Mouse (Mus musculus): ENCODE measurements around the gene Scn4a. TPM values are rescaled to one million over a fixed set of nuclear protein-coding genes. Genes with fewer than 3 reads are reported as not detected.

The Scn4a gene
- total and polyA plus RNA-seq, 3 experiments, result 0.05 TPM; not detected in 2

DNA sequence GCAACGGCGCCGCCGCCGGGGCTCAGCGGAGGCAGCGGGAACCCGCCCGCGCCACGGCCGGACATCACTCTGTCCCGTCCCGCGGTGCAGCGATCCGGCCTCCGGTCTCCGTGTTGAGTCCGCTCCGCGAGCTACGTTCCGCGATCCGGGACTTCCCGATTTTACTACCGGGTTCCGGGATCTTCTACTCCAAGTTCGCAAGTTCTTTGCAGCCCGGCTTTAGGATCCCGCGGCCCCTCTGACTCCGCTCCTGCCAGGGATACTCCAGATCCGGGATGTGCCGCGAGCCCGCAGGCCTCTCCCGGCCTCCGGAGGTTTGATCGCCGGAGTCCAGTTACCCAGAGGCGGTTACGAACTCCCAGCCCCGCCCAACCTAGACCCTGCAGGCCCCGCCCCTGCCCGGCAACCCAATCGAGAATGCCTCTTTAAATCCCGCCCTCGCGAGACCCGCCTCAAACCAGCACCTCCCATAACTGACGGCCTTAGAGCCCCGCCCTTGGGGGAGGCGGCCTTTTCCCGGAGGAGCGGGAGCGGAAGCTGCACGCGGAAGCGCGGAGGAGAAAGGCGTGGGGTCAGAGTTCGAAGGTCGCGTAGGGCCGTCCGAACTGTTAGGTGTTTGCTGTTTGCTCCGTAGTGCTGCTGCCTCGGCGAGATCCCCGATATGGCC lies 80.3 kb downstream of the Scn4a start, which contains the start of gene Smarcd2:
Smarcd2 (minus strand) TSS at position 329 of the 667 bp plus-strand sequence.
- Histone ChIP-seq H3K27me3 (ENCODE audit: insufficient read depth, low read length) (peaks cover 7% of the 10 kb centered on the region), H3K4me1 (ENCODE audit: insufficient read depth, low read depth, low read length) (peaks cover 69% of the 10 kb centered on the region), H3K36me3 (replicated peaks) (peaks cover 33% of the 10 kb centered on the region), H3K4me3 (ENCODE audit: low read depth, low read length) (peak within 1 kb of the TSS; percentile 92), H3K9me3 (replicated peaks) (no peaks in the 10 kb centered on the region)
- ATAC-seq (ENCODE audit: extremely low read depth, insufficient number of reproducible peaks, low FRiP score, poor library complexity, severe bottlenecking) (peak; percentile 90), DNase-seq (ENCODE audit: low spot score) (peak; percentile 92)
- TF ChIP-seq GATA2 (IDR thresholded peaks at IDR 0.05; ENCODE audit: borderline replicate concordance, low read depth, low read length), result no peak
- no peak for TF ChIP-seq GATA1 (IDR thresholded peaks at IDR 0.05; ENCODE audit: borderline replicate concordance, low read length)
- no peak for TF ChIP-seq POLR2AphosphoS5 (IDR thresholded peaks at IDR 0.05; ENCODE audit: insufficient replicate concordance, low read depth, low read length)
- TF ChIP-seq CTCF (IDR thresholded peaks at IDR 0.05; ENCODE audit: low read depth, low read length), result no peak
- TF ChIP-seq TAL1 (conservative IDR thresholded peaks at IDR 0.05; ENCODE audit: low read depth, low read length), result no peak

DNA sequence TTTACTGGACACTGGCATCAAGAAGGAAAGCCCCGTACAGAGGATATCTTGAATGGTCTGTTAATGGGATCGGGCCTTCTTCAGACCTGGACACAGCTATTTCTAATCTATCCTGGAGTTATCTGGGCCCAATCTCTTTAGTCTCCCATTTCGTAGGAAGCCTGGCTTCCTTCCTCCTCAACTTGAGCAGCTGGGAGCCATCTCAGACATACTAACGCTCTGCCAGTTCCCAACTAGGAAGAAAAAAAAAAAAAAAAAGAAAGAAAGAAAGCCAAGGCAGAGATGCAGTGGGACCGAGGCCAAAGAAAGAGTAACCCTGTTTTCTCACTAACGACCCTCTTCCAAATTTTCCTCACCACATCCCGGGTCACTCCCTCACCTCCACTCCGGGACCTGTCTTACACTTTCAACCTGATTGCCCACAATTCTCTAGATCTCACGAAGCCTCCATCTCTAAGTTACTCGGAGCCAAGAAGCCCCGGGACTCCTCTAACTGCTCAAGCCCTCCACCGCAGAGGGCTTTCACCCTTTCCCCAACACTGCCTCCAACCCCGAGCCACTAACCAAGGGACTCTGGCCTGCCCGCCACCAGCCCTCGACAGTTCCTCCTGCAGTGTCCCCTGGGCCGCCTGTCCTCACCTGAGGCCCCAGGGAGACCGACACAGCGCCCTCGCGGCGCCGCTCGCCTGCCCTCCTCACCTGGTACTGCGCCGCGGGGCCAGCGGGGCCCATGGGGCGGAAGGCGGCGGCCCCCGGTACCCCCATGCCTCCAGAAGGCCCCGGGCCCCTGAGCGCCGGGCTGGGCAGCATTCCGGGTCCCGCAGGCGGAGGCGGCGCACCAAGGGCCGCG lies 81.1 kb downstream of the Scn4a start:
- peak overlapping the region; percentile 92 for H3K4me3 ChIP-seq (ENCODE audit: low read depth, low read length)
- ATAC-seq (ENCODE audit: extremely low read depth, insufficient number of reproducible peaks, low FRiP score, poor library complexity, severe bottlenecking), result no peak
- H3K36me3 ChIP-seq (replicated peaks), result peaks cover 41% of the 10 kb centered on the region
- TF ChIP-seq TAL1 (conservative IDR thresholded peaks at IDR 0.05; ENCODE audit: low read depth, low read length), result no peak
- no peak for TF ChIP-seq GATA2 (IDR thresholded peaks at IDR 0.05; ENCODE audit: borderline replicate concordance, low read depth, low read length)
- no peak for TF ChIP-seq CTCF (IDR thresholded peaks at IDR 0.05; ENCODE audit: low read depth, low read length)
- TF ChIP-seq POLR2AphosphoS5 (IDR thresholded peaks at IDR 0.05; ENCODE audit: insufficient replicate concordance, low read depth, low read length), result no peak
- TF ChIP-seq GATA1 (IDR thresholded peaks at IDR 0.05; ENCODE audit: borderline replicate concordance, low read length), result no peak
- H3K4me1 ChIP-seq (ENCODE audit: insufficient read depth, low read depth, low read length), result peaks cover 76% of the 10 kb centered on the region
- H3K9me3 ChIP-seq (replicated peaks), result no peaks in the 10 kb centered on the region
- peak; percentile 45 for DNase-seq (ENCODE audit: low spot score)
- peaks cover 2% of the 10 kb centered on the region; the same call in 1 of the 2 replicates for H3K27me3 ChIP-seq (ENCODE audit: insufficient read depth, low read length)

DNA sequence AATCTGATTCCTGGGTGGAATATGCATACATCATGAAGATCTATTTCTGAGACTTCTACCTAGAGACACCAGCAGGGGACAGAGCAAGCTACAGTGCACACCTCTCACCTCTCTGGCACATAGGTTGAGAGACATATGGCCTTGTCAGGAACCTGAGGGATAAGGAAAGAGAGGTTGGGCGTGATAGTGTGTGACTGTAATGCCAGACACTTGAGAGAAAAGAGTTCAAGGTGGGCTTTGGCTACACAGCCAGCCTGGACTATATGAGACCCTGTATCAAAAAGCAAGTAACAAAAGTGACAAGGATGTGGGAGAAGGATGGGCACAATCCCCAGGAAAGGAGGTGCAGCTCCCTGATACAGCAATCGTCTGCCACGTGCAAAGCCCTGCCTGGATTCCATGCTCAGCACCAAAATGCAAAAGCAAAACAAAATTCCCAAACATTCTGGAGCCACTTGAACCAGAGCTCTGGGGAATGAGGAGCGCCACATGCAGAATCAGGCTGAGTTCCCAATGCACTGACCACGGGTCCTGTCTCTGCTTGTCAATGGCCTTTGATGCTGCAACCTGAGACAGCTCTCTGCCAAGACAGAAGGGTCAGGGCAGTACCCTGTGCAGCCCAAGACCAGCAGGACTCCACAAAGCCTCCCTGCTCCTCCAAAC lies 81.8 kb downstream of the Scn4a start:
- Histone ChIP-seq H3K4me3 (ENCODE audit: low read depth, low read length) (peak overlapping the region; percentile 92), H3K9me3 (replicated peaks) (no peaks in the 10 kb centered on the region), H3K27me3 (ENCODE audit: insufficient read depth, low read length) (no peaks in the 10 kb centered on the region), H3K4me1 (ENCODE audit: insufficient read depth, low read depth, low read length) (peaks cover 69% of the 10 kb centered on the region), H3K36me3 (replicated peaks) (peaks cover 48% of the 10 kb centered on the region)
- ATAC-seq (ENCODE audit: extremely low read depth, insufficient number of reproducible peaks, low FRiP score, poor library complexity, severe bottlenecking) (no peak), DNase-seq (ENCODE audit: low spot score) (no peak)
- TF ChIP-seq GATA1 (IDR thresholded peaks at IDR 0.05; ENCODE audit: borderline replicate concordance, low read length), result no peak
- TF ChIP-seq POLR2AphosphoS5 (IDR thresholded peaks at IDR 0.05; ENCODE audit: insufficient replicate concordance, low read depth, low read length), result no peak
- TF ChIP-seq TAL1 (conservative IDR thresholded peaks at IDR 0.05; ENCODE audit: low read depth, low read length), result no peak
- no peak for TF ChIP-seq GATA2 (IDR thresholded peaks at IDR 0.05; ENCODE audit: borderline replicate concordance, low read depth, low read length)
- no peak for TF ChIP-seq CTCF (IDR thresholded peaks at IDR 0.05; ENCODE audit: low read depth, low read length)

DNA sequence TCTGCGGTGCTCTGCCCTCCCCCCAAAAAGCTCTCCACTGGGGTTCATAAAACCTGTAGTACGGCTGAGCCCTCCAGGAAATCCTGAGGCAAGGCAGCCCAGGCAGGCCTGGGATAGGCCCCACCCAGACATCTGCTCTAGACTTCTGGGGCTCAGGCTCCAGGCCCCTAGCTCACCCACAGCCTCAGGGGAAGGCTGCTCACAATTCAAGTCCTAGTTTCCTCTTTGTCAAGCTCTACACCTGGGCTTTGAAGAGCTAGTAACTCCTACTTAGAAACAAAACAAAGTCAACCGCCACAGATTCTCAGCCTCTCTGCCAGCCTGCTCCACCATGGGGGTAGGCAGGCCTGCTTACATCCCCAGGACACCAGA lies 84.0 kb downstream of the Scn4a start:
- Histone ChIP-seq H3K27me3 (ENCODE audit: insufficient read depth, low read length) (no peaks in the 10 kb centered on the region), H3K4me3 (ENCODE audit: low read depth, low read length) (peak overlapping the region; percentile 20; the same call in 1 of the 2 replicates), H3K4me1 (ENCODE audit: insufficient read depth, low read depth, low read length) (peaks cover 56% of the 10 kb centered on the region), H3K36me3 (replicated peaks) (peaks cover 71% of the 10 kb centered on the region), H3K9me3 (replicated peaks) (no peaks in the 10 kb centered on the region)
- TF ChIP-seq CTCF (IDR thresholded peaks at IDR 0.05; ENCODE audit: low read depth, low read length) (no peak), GATA1 (IDR thresholded peaks at IDR 0.05; ENCODE audit: borderline replicate concordance, low read length) (no peak), TAL1 (conservative IDR thresholded peaks at IDR 0.05; ENCODE audit: low read depth, low read length) (no peak), POLR2AphosphoS5 (IDR thresholded peaks at IDR 0.05; ENCODE audit: insufficient replicate concordance, low read depth, low read length) (no peak), GATA2 (IDR thresholded peaks at IDR 0.05; ENCODE audit: borderline replicate concordance, low read depth, low read length) (no peak)
- DNase-seq (ENCODE audit: low spot score), result peak; percentile 73
- ATAC-seq (ENCODE audit: extremely low read depth, insufficient number of reproducible peaks, low FRiP score, poor library complexity, severe bottlenecking), result 0 out of 2 replicates have a peak, but pooled peaks have one; percentile 18

Other genes starting within 250 kb of the Scn4a start
- not detected in 2 replicates for gene Gm10840, start 192.4 kb downstream of the Scn4a start, total RNA-seq (2014; fragmentation: Nextera tagmentation)
- gene Gm10840, start 192.4 kb downstream of the Scn4a start, total RNA-seq (2017), result not detected in 2 replicates
- not detected in 2 replicates for gene Gm10840, start 192.4 kb downstream of the Scn4a start, polyA plus RNA-seq (2012)
- 258 and 309 TPM in 2 replicates for gene Limd2, start 192.4 kb downstream of the Scn4a start, total RNA-seq (2014; fragmentation: Nextera tagmentation)
- 77.5 and 94.4 TPM in 2 replicates for gene Limd2, start 192.4 kb downstream of the Scn4a start, total RNA-seq (2017)
- gene Limd2, start 192.4 kb downstream of the Scn4a start, polyA plus RNA-seq (2012), result 365 and 413 TPM in 2 replicates
- gene Strada, start 151.1 kb downstream of the Scn4a start, total RNA-seq (2014; fragmentation: Nextera tagmentation), result 28.9 and 40.2 TPM in 2 replicates
- gene Strada, start 151.1 kb downstream of the Scn4a start, total RNA-seq (2017), result 19.5 and 21.1 TPM in 2 replicates
- gene Strada, start 151.1 kb downstream of the Scn4a start, polyA plus RNA-seq (2012), result 32.3 and 36.2 TPM in 2 replicates
- gene Ccdc47, start 136.9 kb downstream of the Scn4a start, total RNA-seq (2014; fragmentation: Nextera tagmentation), result 78.5 and 92.2 TPM in 2 replicates
- gene Ccdc47, start 136.9 kb downstream of the Scn4a start, total RNA-seq (2017), result 90.1 and 129 TPM in 2 replicates
- 3.8 and 3.9 TPM in 2 replicates for gene Ccdc47, start 136.9 kb downstream of the Scn4a start, polyA plus RNA-seq (2012)
- 63.7 and 71.8 TPM in 2 replicates for gene Ddx42, start 136.4 kb downstream of the Scn4a start, total RNA-seq (2014; fragmentation: Nextera tagmentation)
- 89.0 and 112 TPM in 2 replicates for gene Ddx42, start 136.4 kb downstream of the Scn4a start, total RNA-seq (2017)
- 28.4 and 50.3 TPM in 2 replicates for gene Ddx42, start 136.4 kb downstream of the Scn4a start, polyA plus RNA-seq (2012)
- gene Ftsj3, start 97.2 kb downstream of the Scn4a start, total RNA-seq (2014; fragmentation: Nextera tagmentation), result 49.0 and 59.8 TPM in 2 replicates
- gene Ftsj3, start 97.2 kb downstream of the Scn4a start, total RNA-seq (2017), result 90.6 and 109 TPM in 2 replicates
- gene Ftsj3, start 97.2 kb downstream of the Scn4a start, polyA plus RNA-seq (2012), result 11.5 and 21.6 TPM in 2 replicates
- 44.0 and 50.7 TPM in 2 replicates for gene Psmc5, start 97.1 kb downstream of the Scn4a start, total RNA-seq (2014; fragmentation: Nextera tagmentation)
- 90.7 and 96.0 TPM in 2 replicates for gene Psmc5, start 97.1 kb downstream of the Scn4a start, total RNA-seq (2017)
- 38.4 and 64.1 TPM in 2 replicates for gene Psmc5, start 97.1 kb downstream of the Scn4a start, polyA plus RNA-seq (2012)
- 94.1 and 113 TPM in 2 replicates for gene Smarcd2, start 80.3 kb downstream of the Scn4a start, total RNA-seq (2014; fragmentation: Nextera tagmentation)
- 139 and 149 TPM in 2 replicates for gene Smarcd2, start 80.3 kb downstream of the Scn4a start, total RNA-seq (2017)
- 138 and 154 TPM in 2 replicates for gene Smarcd2, start 80.3 kb downstream of the Scn4a start, polyA plus RNA-seq (2012)
- gene Tcam1, start 76.6 kb downstream of the Scn4a start, total RNA-seq (2014; fragmentation: Nextera tagmentation), result not detected in 2 replicates
- 0.12 TPM in 1 of 2 replicates, not detected in the other for gene Tcam1, start 76.6 kb downstream of the Scn4a start, total RNA-seq (2017)
- 0.01 TPM in 1 of 2 replicates, not detected in the other for gene Tcam1, start 76.6 kb downstream of the Scn4a start, polyA plus RNA-seq (2012)
- not detected in 2 replicates for gene Gh, start 51.4 kb downstream of the Scn4a start, total RNA-seq (2014; fragmentation: Nextera tagmentation)
- not detected in 2 replicates for gene Gh, start 51.4 kb downstream of the Scn4a start, total RNA-seq (2017)
- gene Gh, start 51.4 kb downstream of the Scn4a start, polyA plus RNA-seq (2012), result not detected in 2 replicates
- not detected in 2 replicates for gene Cd79b, start 38.5 kb downstream of the Scn4a start, total RNA-seq (2014; fragmentation: Nextera tagmentation)
- gene Cd79b, start 38.5 kb downstream of the Scn4a start, total RNA-seq (2017), result not detected in 2 replicates
- 0.03 TPM in 1 of 2 replicates, not detected in the other for gene Cd79b, start 38.5 kb downstream of the Scn4a start, polyA plus RNA-seq (2012)
- gene Prr29, start 12.2 kb upstream of the Scn4a start, total RNA-seq (2014; fragmentation: Nextera tagmentation), result not detected in 2 replicates
- 0.16 and 0.23 TPM in 2 replicates for gene Prr29, start 12.2 kb upstream of the Scn4a start, total RNA-seq (2017)
- gene Prr29, start 12.2 kb upstream of the Scn4a start, polyA plus RNA-seq (2012), result 0.07 TPM in 1 of 2 replicates, not detected in the other
- 3.7 and 10.3 TPM in 2 replicates for gene Icam2, start 34.8 kb upstream of the Scn4a start, total RNA-seq (2014; fragmentation: Nextera tagmentation)
- 42.6 and 53.8 TPM in 2 replicates for gene Icam2, start 34.8 kb upstream of the Scn4a start, total RNA-seq (2017)
- gene Icam2, start 34.8 kb upstream of the Scn4a start, polyA plus RNA-seq (2012), result 2.1 and 3.4 TPM in 2 replicates
- 44.5 and 47.7 TPM in 2 replicates for gene Ern1, start 134.6 kb upstream of the Scn4a start, total RNA-seq (2014; fragmentation: Nextera tagmentation)
- gene Ern1, start 134.6 kb upstream of the Scn4a start, total RNA-seq (2017), result 11.5 and 14.9 TPM in 2 replicates
- 10.9 and 11.0 TPM in 2 replicates for gene Ern1, start 134.6 kb upstream of the Scn4a start, polyA plus RNA-seq (2012)